Mouse (Mus musculus) kidney, adult 2 months (tissue): Measurements from ENCODE around the gene Mrps15.

Experiments
- CTCF ChIP-seq: fragments of 200-500 bp; conservative IDR thresholded peaks from 2 replicates; pipeline ENCODE4 v1.5.1; 2011; ENCODE audit warnings: low read depth, mild to moderate bottlenecking, control low read depth, low read length, moderate library complexity, mixed read lengths; ENCODE audit not compliant: insufficient read depth, insufficient read length
- POLR2A ChIP-seq: fragments of 200-500 bp; IDR thresholded peaks from one replicate; pipeline ENCODE4 v1.6.1; 2011; ENCODE audit warnings: low read depth, low read length, control low read depth

DNA sequence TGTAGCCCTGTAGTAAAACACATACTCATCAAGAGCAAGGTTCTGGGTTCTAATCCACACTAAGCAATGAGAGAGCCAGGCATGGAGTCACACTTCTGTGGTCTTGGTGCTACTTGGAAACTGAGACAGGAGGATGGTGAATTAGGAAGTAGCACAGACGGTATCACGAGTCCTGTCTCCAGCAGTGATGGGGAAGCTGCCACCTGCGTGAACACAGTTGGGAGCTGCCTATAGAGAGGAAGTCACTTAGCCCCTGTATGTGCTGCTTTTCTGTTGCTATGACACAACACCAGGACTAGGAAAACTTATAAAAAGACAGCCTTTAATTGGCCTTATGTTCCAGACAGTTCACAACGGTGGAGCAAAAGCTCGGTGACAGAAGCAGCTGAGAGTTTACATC is 16.0 kb upstream of the Mrps15 start:
- TF ChIP-seq CTCF (no peak), POLR2A (no peak)
